Mouse (Mus musculus): Measurements from ENCODE around the gene Adamts8.

Gene Adamts8

GRCm38 (mm10) chr9:30985782-30986181 is 43.4 kb downstream of the Adamts8 start:
- DNase-seq (ENCODE audit: low read depth): no peak

- DNase-seq (ENCODE audit: low read depth): no peak
These were observed 50.7 kb downstream of the Adamts8 start for GRCm38 (mm10) chr9:30993106-30993505.

GRCm38 (mm10) chr9:30996590-30997562 is 54.5 kb downstream of the Adamts8 start:
- DNase-seq (ENCODE audit: low read depth): no peak

- no peak for DNase-seq (ENCODE audit: low read depth)
These were observed 58.3 kb downstream of the Adamts8 start for GRCm38 (mm10) chr9:31000641-31001040.

GRCm38 (mm10) chr9:31002528-31002927 is 60.2 kb downstream of the Adamts8 start:
- DNase-seq (ENCODE audit: low read depth): no peak

DNA sequence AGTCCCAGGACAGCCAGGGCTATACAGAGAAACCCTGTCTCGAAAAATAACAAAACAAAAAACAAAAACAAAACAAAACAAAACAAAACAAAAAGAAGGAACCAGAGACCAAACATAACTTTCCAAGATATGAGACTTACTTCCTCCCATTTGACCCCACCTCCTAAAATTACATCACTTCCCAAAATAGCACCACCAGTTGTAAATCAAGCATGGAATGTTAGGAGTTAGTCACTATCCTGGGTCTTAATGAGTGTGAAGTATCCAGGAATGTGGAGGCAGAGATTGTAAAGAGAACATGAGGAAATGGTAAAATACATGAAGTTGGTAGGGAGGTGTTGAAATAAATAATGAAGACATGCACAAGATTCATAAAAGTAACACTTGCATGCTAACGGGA is 67.0 kb downstream of the Adamts8 start:
- DNase-seq (ENCODE audit: low read depth): no peak

DNA sequence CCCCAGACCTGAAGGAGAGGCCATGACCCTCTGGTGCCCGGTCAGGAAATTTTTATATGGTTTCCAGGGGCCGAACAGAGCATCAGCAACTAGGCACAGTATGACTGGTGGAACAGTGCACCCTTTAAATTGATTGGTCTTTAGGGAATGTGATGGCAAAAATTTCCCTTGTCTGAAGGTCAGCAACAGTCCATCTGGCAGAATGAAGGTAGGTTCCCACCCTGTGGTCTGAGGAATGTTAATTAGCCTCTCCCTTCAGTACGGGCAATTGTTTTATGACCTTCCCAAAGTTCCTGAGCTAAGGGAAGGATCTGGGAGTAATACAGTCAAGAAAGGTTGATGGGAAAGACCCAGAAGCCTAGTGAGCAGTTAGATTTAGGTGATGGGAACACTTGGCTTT is 67.7 kb downstream of the Adamts8 start:
- no peak for DNase-seq (ENCODE audit: low read depth)

- no peak for DNase-seq (ENCODE audit: low read depth)
These were observed 68.4 kb downstream of the Adamts8 start for GRCm38 (mm10) chr9:31010749-31011148.

DNA sequence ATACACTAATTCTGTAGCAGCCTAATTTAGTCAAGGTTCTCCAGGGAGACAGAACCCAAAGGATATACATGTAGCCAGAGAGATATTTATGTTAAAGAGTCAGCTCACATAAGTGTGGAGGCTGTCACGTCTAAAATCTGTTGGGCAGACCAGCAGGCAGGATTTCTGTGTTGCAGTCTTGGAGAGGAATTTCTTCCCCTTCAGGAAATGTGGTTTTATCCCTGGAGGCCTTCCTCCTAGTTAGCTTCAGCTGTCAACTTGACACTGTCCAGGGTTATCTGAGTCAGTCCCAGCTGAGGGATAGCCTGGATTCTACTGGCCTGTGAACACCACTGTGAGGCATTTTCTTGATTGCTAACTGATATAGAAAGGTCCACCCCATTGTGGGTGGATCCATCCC is 69.2 kb downstream of the Adamts8 start:
- no peak for DNase-seq (ENCODE audit: low read depth)

DNA sequence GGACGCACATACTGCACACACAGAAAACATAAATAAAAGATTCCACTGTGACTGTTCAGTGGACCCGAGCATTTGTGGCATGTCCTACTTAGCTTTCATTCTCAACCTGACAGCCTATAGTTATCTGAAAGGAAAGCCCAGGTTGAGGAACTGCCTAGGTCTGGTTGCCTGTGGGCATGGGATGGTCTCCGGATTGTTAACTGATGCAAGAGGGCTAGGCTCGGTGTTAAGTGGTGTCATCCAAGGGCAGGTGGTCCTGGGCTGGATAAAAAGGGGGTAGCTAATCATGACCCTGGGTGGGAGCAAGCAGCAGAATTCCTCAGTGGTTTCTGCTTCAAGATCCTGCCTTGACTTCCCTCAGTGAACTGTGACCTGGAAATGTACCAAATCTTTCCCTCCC is 70.3 kb downstream of the Adamts8 start:
- no peak for DNase-seq (ENCODE audit: low read depth)

DNA sequence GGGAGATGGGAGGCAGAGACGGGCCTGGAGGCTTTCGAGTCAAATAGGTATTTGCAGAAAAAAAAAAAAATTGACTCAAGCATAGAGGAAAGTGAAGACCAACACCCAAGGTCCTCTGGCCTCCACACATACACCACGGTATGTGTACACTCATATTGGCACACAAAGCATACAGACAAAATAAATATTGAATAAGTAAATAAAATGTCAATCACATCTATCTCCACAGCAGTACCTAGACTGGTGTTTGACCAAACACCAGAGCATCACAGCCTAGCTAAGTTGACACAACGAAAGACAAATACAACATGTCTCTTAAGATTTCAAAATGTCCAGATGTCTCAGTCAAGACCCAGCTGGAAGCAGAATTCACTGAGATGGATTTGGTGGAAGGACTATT is 71.1 kb downstream of the Adamts8 start:
- DNase-seq (ENCODE audit: low read depth): no peak
